14 mouse cellular contexts compared by ENCODE assay signal in genomic region chr1:62564245-62565119, GRCm38 (mm10).
DNase-seq lines count a peak whose midpoint lies in the region; ATAC-seq lines count a peak whose summit lies in the region.
"Had no signal": no experiment of that assay in that cellular context is flagged by ENCODE, and none has a peak within 500 bp of the region (broad histone marks: within the 10 kb centered on the region; RNA-seq: fewer than 3 reads in every experiment).

No protein-coding gene starts in this region.

- H3K36me3 ChIP-seq in midbrain, embryonic 11.5 days (ENCODE audit: control insufficient read depth, insufficient read depth, low read length), result no peaks in the 10 kb centered on the region
- no peaks in the 10 kb centered on the region for H3K36me3 ChIP-seq in midbrain, embryonic 10.5 days
- H3K36me3 ChIP-seq in forebrain, embryonic 16.5 days (ENCODE audit: control insufficient read depth, insufficient read depth), result no peaks in the 10 kb centered on the region
- H3K36me3 ChIP-seq in midbrain, embryonic 12.5 days, result no peaks in the 10 kb centered on the region
- H3K36me3 ChIP-seq: embryonic facial prominence, embryonic 12.5 days had no signal

- DNase-seq in midbrain, embryonic 11.5 days (ENCODE audit: low spot score, missing footprints), result peak; percentile 84
- DNase-seq in midbrain, embryonic 10.5 days (ENCODE audit: low spot score), result no peak
- DNase-seq in retina, postnatal 1 day, result peak; percentile 94
- no peak for DNase-seq in thymus, postnatal 4 days
- no peak for DNase-seq in lung, adult 18-20 months
- DNase-seq in cerebellum, postnatal 10 days, result no peak
- DNase-seq: cerebellum, adult 9-11 months; gastrocnemius, postnatal 36 days; kidney, postnatal 4 days; thymus, adult 2 months had no signal

- H3K9ac ChIP-seq in midbrain, embryonic 11.5 days (ENCODE audit: low read length), result no peak overlapping the region
- 0 out of 2 replicates have a peak overlapping the region, but pooled peaks have one; percentile 1 for H3K9ac ChIP-seq in forebrain, embryonic 16.5 days (replicated peaks; ENCODE audit: low read depth, low read length)
- H3K9ac ChIP-seq in midbrain, embryonic 12.5 days (replicated peaks), result no peak overlapping the region
- H3K9ac ChIP-seq: embryonic facial prominence, embryonic 12.5 days had no signal

- no peaks in the 10 kb centered on the region for H3K27me3 ChIP-seq in midbrain, embryonic 11.5 days (ENCODE audit: control insufficient read depth, insufficient read depth, low read length)
- H3K27me3 ChIP-seq in midbrain, embryonic 10.5 days (ENCODE audit: low read depth, poor library complexity, severe bottlenecking), result no peaks in the 10 kb centered on the region
- H3K27me3 ChIP-seq in forebrain, embryonic 16.5 days (replicated peaks; ENCODE audit: control insufficient read depth, insufficient read depth, low read length), result no peaks in the 10 kb centered on the region
- H3K27me3 ChIP-seq in midbrain, embryonic 12.5 days, result no peaks in the 10 kb centered on the region
- H3K27me3 ChIP-seq: embryonic facial prominence, embryonic 12.5 days had no signal

- H3K4me1 ChIP-seq in midbrain, embryonic 11.5 days (ENCODE audit: control insufficient read depth, insufficient read depth, low read length), result peaks cover 2% of the 10 kb centered on the region; the same call in 1 of the 2 replicates
- H3K4me1 ChIP-seq in midbrain, embryonic 10.5 days, result peaks cover 11% of the 10 kb centered on the region
- peaks cover 19% of the 10 kb centered on the region for H3K4me1 ChIP-seq in forebrain, embryonic 16.5 days (replicated peaks; ENCODE audit: control insufficient read depth, insufficient read depth, low read length)
- peaks cover 10% of the 10 kb centered on the region; the same call in 1 of the 2 replicates for H3K4me1 ChIP-seq in midbrain, embryonic 12.5 days

- ATAC-seq in midbrain, embryonic 11.5 days (ENCODE audit: low FRiP score), result peak; percentile 64; the same call in 1 of the 2 replicates
- ATAC-seq in forebrain, embryonic 16.5 days, result peak; percentile 32
- peak; percentile 54 for ATAC-seq in midbrain, embryonic 12.5 days (ENCODE audit: low FRiP score, low read depth)

- H3K27ac ChIP-seq in midbrain, embryonic 11.5 days (ENCODE audit: low read depth, low read length), result peak overlapping the region; percentile 30; the same call in 1 of the 2 replicates
- H3K27ac ChIP-seq in midbrain, embryonic 10.5 days (replicated peaks), result no peak overlapping the region; the same call in 1 of the 2 replicates
- H3K27ac ChIP-seq in forebrain, embryonic 16.5 days (ENCODE audit: low read length), result peak overlapping the region; percentile 78; the same call in 1 of the 2 replicates
- peak overlapping the region; percentile 39 for H3K27ac ChIP-seq in midbrain, embryonic 12.5 days (replicated peaks)

- WGBS in midbrain, embryonic 11.5 days, result 27% methylated on average over 13 of the region's 13 CpGs
- 32% methylated on average over 13 of the region's 13 CpGs for WGBS in midbrain, embryonic 10.5 days
- 14% methylated on average over 13 of the region's 13 CpGs for WGBS in forebrain, embryonic 16.5 days
- 22% methylated on average over 13 of the region's 13 CpGs for WGBS in midbrain, embryonic 12.5 days

- H3K4me2 ChIP-seq in midbrain, embryonic 11.5 days, result no peak overlapping the region
- peak overlapping the region; percentile 22; the same call in 1 of the 2 replicates for H3K4me2 ChIP-seq in forebrain, embryonic 16.5 days (ENCODE audit: low read length)
- H3K4me2 ChIP-seq in midbrain, embryonic 12.5 days (replicated peaks), result peak overlapping the region; percentile 25
- H3K4me2 ChIP-seq: embryonic facial prominence, embryonic 12.5 days; liver, embryonic 11.5 days had no signal

- no peaks in the 10 kb centered on the region for H3K9me3 ChIP-seq in midbrain, embryonic 11.5 days (ENCODE audit: control insufficient read depth, low read length)
- no peaks in the 10 kb centered on the region for H3K9me3 ChIP-seq in midbrain, embryonic 10.5 days (replicated peaks)
- H3K9me3 ChIP-seq in forebrain, embryonic 16.5 days (ENCODE audit: control insufficient read depth, low read length), result peaks cover 1% of the 10 kb centered on the region; the same call in 1 of the 2 replicates
- H3K9me3 ChIP-seq in midbrain, embryonic 12.5 days, result no peaks in the 10 kb centered on the region
- H3K9me3 ChIP-seq: embryonic facial prominence, embryonic 12.5 days had no signal

- no peak overlapping the region for H3K4me3 ChIP-seq in midbrain, embryonic 11.5 days (ENCODE audit: low read depth, low read length)
- no peak overlapping the region for H3K4me3 ChIP-seq in midbrain, embryonic 10.5 days
- no peak overlapping the region for H3K4me3 ChIP-seq in forebrain, embryonic 16.5 days (replicated peaks; ENCODE audit: low read length)
- H3K4me3 ChIP-seq in midbrain, embryonic 12.5 days, result no peak overlapping the region
- H3K4me3 ChIP-seq: embryonic facial prominence, embryonic 12.5 days had no signal

Comparison
In these comparisons a context has a peak if more than half of its experiments do, and no peak if none do; other contexts are left out.
1. DNase-seq: peak in midbrain, embryonic 11.5 days (single experiment) and retina, postnatal 1 day (single experiment); none in midbrain, embryonic 10.5 days (single experiment), thymus, postnatal 4 days (single experiment), lung, adult 18-20 months (0 of 2) and cerebellum, postnatal 10 days (0 of 2).
2. Peak in every context shown above with its lines, with median percentiles within 50 percentile points of each other: ATAC-seq.